Comparison of ENCODE assay signal across 12 mouse cellular contexts in genomic region chr2:52471545-52472291, GRCm38 (mm10). TPM values are rescaled to one million over a fixed set of nuclear protein-coding genes. Genes with fewer than 3 reads are reported as not detected.
DNase-seq lines count a peak whose midpoint lies in the region; ATAC-seq and TF ChIP-seq lines count a peak whose summit lies in the region.
"Had no signal": no experiment of that assay in that cellular context is flagged by ENCODE, and none has a peak within 500 bp of the region (broad histone marks: within the 10 kb centered on the region; RNA-seq: fewer than 3 reads in every experiment).

No protein-coding gene starts in this region.

- no peaks in the 10 kb centered on the region for H3K27me3 ChIP-seq in heart, embryonic 12.5 days (replicated peaks)
- H3K27me3 ChIP-seq in lung, embryonic 16.5 days (ENCODE audit: control insufficient read depth, insufficient read depth, low read depth, low read length): no peaks in the 10 kb centered on the region
- H3K27me3 ChIP-seq in midbrain, embryonic 16.5 days (ENCODE audit: control insufficient read depth, insufficient read depth, low read depth, low read length): no peaks in the 10 kb centered on the region
- H3K27me3 ChIP-seq: intestine, embryonic 15.5 days; liver, embryonic 13.5 days; neural tube, embryonic 12.5 days had no signal

- DNase-seq in heart, adult 8-10 months (ENCODE audit: low spot score): no peak
- peak; percentile 39 for DNase-seq in fat pad, adult 2 months (ENCODE audit: extremely low read depth, low read depth, low spot score)
- no peak for DNase-seq in left cerebral cortex, adult 8-10 months (ENCODE audit: low spot score in 2 of 2)
- no peak for DNase-seq in kidney, adult 8-10 months
- DNase-seq: liver, embryonic 13.5 days had no signal

- H3K27ac ChIP-seq in heart, embryonic 12.5 days (ENCODE audit: poor library complexity, severe bottlenecking): 0 out of 2 replicates have a peak overlapping the region, but pooled peaks have one; percentile 5
- H3K27ac ChIP-seq in bone marrow macrophage, adult 2 months (ENCODE audit: insufficient read depth, low read depth, low read length): peak overlapping the region; percentile 53
- H3K27ac ChIP-seq in lung, embryonic 16.5 days (ENCODE audit: low read length): peak overlapping the region; percentile 40; the same call in 1 of the 2 replicates
- H3K27ac ChIP-seq in midbrain, embryonic 16.5 days (ENCODE audit: low read length): no peak overlapping the region
- H3K27ac ChIP-seq: intestine, embryonic 15.5 days; liver, embryonic 13.5 days; neural tube, embryonic 12.5 days had no signal

- WGBS in heart, embryonic 12.5 days: 27% methylated on average over 4 of the region's 4 CpGs
- WGBS in lung, embryonic 16.5 days: 14% methylated on average over 4 of the region's 4 CpGs
- 59% methylated on average over 4 of the region's 4 CpGs for WGBS in midbrain, embryonic 16.5 days

- TF ChIP-seq POLR2A in bone marrow macrophage, adult 2 months (IDR thresholded peaks at IDR 0.05; ENCODE audit: borderline replicate concordance, low read depth, low read length): no peak

- no peak overlapping the region for H3K4me2 ChIP-seq in heart, embryonic 12.5 days
- no peak overlapping the region for H3K4me2 ChIP-seq in lung, embryonic 16.5 days (ENCODE audit: low read depth, low read length)
- no peak overlapping the region for H3K4me2 ChIP-seq in midbrain, embryonic 16.5 days (ENCODE audit: low read length)
- H3K4me2 ChIP-seq: intestine, embryonic 15.5 days; liver, embryonic 13.5 days; neural tube, embryonic 12.5 days had no signal

- no peaks in the 10 kb centered on the region for H3K36me3 ChIP-seq in heart, embryonic 12.5 days
- no peaks in the 10 kb centered on the region for H3K36me3 ChIP-seq in lung, embryonic 16.5 days (ENCODE audit: control insufficient read depth, insufficient read depth, low read length)
- H3K36me3 ChIP-seq in midbrain, embryonic 16.5 days (ENCODE audit: control insufficient read depth, insufficient read depth, low read length): peaks cover 21% of the 10 kb centered on the region
- H3K36me3 ChIP-seq: G1E; intestine, embryonic 15.5 days; liver, embryonic 13.5 days had no signal

- no peak overlapping the region for H3K9ac ChIP-seq in heart, embryonic 12.5 days
- H3K9ac ChIP-seq in lung, embryonic 16.5 days (ENCODE audit: low read length): no peak overlapping the region
- no peak overlapping the region for H3K9ac ChIP-seq in midbrain, embryonic 16.5 days (ENCODE audit: low read depth, low read length)
- H3K9ac ChIP-seq: intestine, embryonic 15.5 days; liver, embryonic 13.5 days; neural tube, embryonic 12.5 days had no signal

- peaks cover 15% of the 10 kb centered on the region for H3K4me1 ChIP-seq in heart, embryonic 12.5 days (replicated peaks)
- H3K4me1 ChIP-seq in bone marrow macrophage, adult 2 months (ENCODE audit: control insufficient read depth, insufficient read depth, low read length): peaks cover 10% of the 10 kb centered on the region
- H3K4me1 ChIP-seq in lung, embryonic 16.5 days (replicated peaks; ENCODE audit: control insufficient read depth, insufficient read depth, low read length): peaks cover 5% of the 10 kb centered on the region
- H3K4me1 ChIP-seq in midbrain, embryonic 16.5 days (ENCODE audit: control insufficient read depth, insufficient read depth, low read length): no peaks in the 10 kb centered on the region
- H3K4me1 ChIP-seq: intestine, embryonic 15.5 days; neural tube, embryonic 12.5 days had no signal

- no peak overlapping the region for H3K4me3 ChIP-seq in heart, embryonic 12.5 days
- H3K4me3 ChIP-seq in bone marrow macrophage, adult 2 months (ENCODE audit: insufficient read depth, low read length): no peak overlapping the region
- no peak overlapping the region for H3K4me3 ChIP-seq in lung, embryonic 16.5 days (ENCODE audit: low read length)
- no peak overlapping the region for H3K4me3 ChIP-seq in midbrain, embryonic 16.5 days (ENCODE audit: low read depth, low read length)
- H3K4me3 ChIP-seq: intestine, embryonic 15.5 days; liver, embryonic 13.5 days; neural tube, embryonic 12.5 days had no signal

- ATAC-seq in heart, embryonic 12.5 days (ENCODE audit: insufficient number of reproducible peaks, low FRiP score): peak; percentile 59; the same call in 1 of the 2 replicates
- peak; percentile 78 for ATAC-seq in lung, embryonic 16.5 days (ENCODE audit: low read depth)
- ATAC-seq in midbrain, embryonic 16.5 days: no peak
- ATAC-seq: intestine, embryonic 15.5 days had no signal

- TF ChIP-seq CTCF in bone marrow macrophage, adult 2 months (IDR thresholded peaks at IDR 0.05; ENCODE audit: low read depth, low read length): no peak

- no peaks in the 10 kb centered on the region for H3K9me3 ChIP-seq in heart, embryonic 12.5 days (replicated peaks)
- no peaks in the 10 kb centered on the region for H3K9me3 ChIP-seq in lung, embryonic 16.5 days (ENCODE audit: control insufficient read depth, low read length)
- no peaks in the 10 kb centered on the region for H3K9me3 ChIP-seq in midbrain, embryonic 16.5 days (replicated peaks; ENCODE audit: control insufficient read depth, low read length, poor library complexity, severe bottlenecking)
- H3K9me3 ChIP-seq: G1E; intestine, embryonic 15.5 days; liver, embryonic 13.5 days; neural tube, embryonic 12.5 days had no signal

RNA-seq across cellular contexts. Expression of gene Arl5a, which starts 47.0 kb away (rescaled TPM):
- 86.4 and 90.9 TPM in 2 replicates for polyA plus RNA-seq in heart, embryonic 12.5 days (2016; fragmentation: Nextera tagmentation; extraction: Ambion mirVana)
- total RNA-seq in heart, adult 8-10 months (2022): 10 to 100 TPM; 33.6 to 40.2 (median 35.9) TPM
- polyA plus RNA-seq in bone marrow macrophage, adult 2 months (2012; ENCODE audit: insufficient read depth, insufficient read length, missing spikeins): 37.8 and 39.5 TPM in 2 replicates
- 27.5 and 36.5 TPM in 2 replicates for polyA plus RNA-seq in lung, embryonic 16.5 days (2015; fragmentation: Nextera tagmentation; extraction: Ambion mirVana)
- 10 to 100 TPM; 50.3 to 61.0 (median 54.9) TPM for total RNA-seq in left cerebral cortex, adult 8-10 months (2022)
- 38.5 and 38.7 TPM in 2 replicates for polyA plus RNA-seq in midbrain, embryonic 16.5 days (2015; fragmentation: Nextera tagmentation; extraction: Ambion mirVana)
